In the genomic region with DNA sequence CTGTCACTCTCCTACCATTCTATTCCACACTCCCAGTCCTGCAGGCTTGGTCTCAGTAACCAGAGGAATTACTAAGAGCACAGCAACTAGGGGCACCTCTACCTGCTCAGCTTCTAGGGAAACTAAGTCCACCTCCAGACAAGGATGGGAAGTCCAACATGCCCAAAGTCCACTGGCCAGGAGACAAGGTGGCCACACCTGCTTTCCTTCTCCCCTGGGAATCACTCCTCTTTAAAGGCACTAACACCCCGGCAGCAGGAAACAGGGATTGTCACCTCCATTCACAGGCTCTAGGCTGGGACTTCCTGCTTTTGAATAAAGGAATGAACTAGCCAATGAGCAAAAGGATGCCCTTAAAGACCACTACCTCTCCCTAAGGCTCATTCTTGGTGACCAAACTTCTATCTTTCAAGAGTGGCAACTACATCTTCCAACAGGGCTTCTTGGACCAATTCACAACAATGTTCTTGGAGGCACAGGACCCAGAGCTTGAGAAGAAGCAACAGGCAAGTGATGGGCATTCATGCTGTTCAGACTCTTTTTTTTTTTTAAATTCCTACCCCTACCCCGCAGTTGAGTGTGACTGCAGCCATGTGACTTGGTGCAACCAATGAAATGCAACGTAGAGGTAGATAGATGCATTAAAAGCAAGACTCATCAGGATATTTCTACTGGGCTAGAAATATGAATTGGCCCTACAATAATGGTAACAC, we compare ENCODE assay signal across 11 mouse cellular contexts. TPM values are rescaled to one million over a fixed set of nuclear protein-coding genes. Genes with fewer than 3 reads are reported as not detected.
DNase-seq lines count a peak whose midpoint lies in the region; ATAC-seq lines count a peak whose summit lies in the region.
"Had no signal": no experiment of that assay in that cellular context is flagged by ENCODE, and none has a peak within 500 bp of the region (broad histone marks: within the 10 kb centered on the region; RNA-seq: fewer than 3 reads in every experiment).

No protein-coding gene starts in this region.

- no peak overlapping the region for H3K4me2 ChIP-seq in forebrain, embryonic 11.5 days (ENCODE audit: low read depth, low read length, severe bottlenecking)
- H3K4me2 ChIP-seq in kidney, embryonic 14.5 days (replicated peaks; ENCODE audit: low read depth, low read length) = peak overlapping the region; percentile 88

- DNase-seq in forebrain, embryonic 10.5 days (ENCODE audit: extremely low spot score, low spot score) = no peak
- no peak for DNase-seq in forebrain, embryonic 11.5 days (ENCODE audit: low spot score)
- no peak for DNase-seq in kidney, adult 8-10 months
- peak; percentile 20 for DNase-seq in testis, postnatal 10 days (ENCODE audit: low spot score)
- no peak for DNase-seq in testis, postnatal 14 days (ENCODE audit: low spot score)
- DNase-seq in cerebellum, adult 11-12 months = no peak
- DNase-seq: gastrocnemius, postnatal 14 days; layer of hippocampus, adult 9-11 months; lung, adult 2 months had no signal

- H3K4me1 ChIP-seq in forebrain, embryonic 10.5 days = peaks cover 72% of the 10 kb centered on the region
- H3K4me1 ChIP-seq in forebrain, embryonic 11.5 days (replicated peaks; ENCODE audit: control insufficient read depth, insufficient read depth, low read length) = peaks cover 37% of the 10 kb centered on the region
- H3K4me1 ChIP-seq in kidney, embryonic 14.5 days (ENCODE audit: control insufficient read depth, insufficient read depth, low read length) = peaks cover 54% of the 10 kb centered on the region

- H3K9me3 ChIP-seq in forebrain, embryonic 10.5 days = no peaks in the 10 kb centered on the region
- H3K9me3 ChIP-seq in forebrain, embryonic 11.5 days (ENCODE audit: control insufficient read depth, low read length) = no peaks in the 10 kb centered on the region
- no peaks in the 10 kb centered on the region for H3K9me3 ChIP-seq in kidney, embryonic 14.5 days (ENCODE audit: control insufficient read depth, low read length)

- no peak overlapping the region for H3K9ac ChIP-seq in forebrain, embryonic 11.5 days (ENCODE audit: low read length)
- H3K9ac ChIP-seq in kidney, embryonic 14.5 days (ENCODE audit: low read depth, low read length) = no peak overlapping the region

- H3K36me3 ChIP-seq in forebrain, embryonic 10.5 days (replicated peaks) = 0 out of 2 replicates have a peak, but pooled peaks cover 7% of the 10 kb centered on the region
- no peaks in the 10 kb centered on the region for H3K36me3 ChIP-seq in forebrain, embryonic 11.5 days (ENCODE audit: control insufficient read depth, insufficient read depth, low read length)
- H3K36me3 ChIP-seq in kidney, embryonic 14.5 days (ENCODE audit: control insufficient read depth, insufficient read depth, low read length) = no peaks in the 10 kb centered on the region

- WGBS in forebrain, embryonic 10.5 days = 81% methylated on average over 3 of the region's 3 CpGs
- 82% methylated on average over 3 of the region's 3 CpGs for WGBS in forebrain, embryonic 11.5 days
- WGBS in kidney, embryonic 14.5 days = 69% methylated on average over 3 of the region's 3 CpGs

- H3K4me3 ChIP-seq in forebrain, embryonic 10.5 days = peak overlapping the region; percentile 88; the same call in 1 of the 2 replicates
- no peak overlapping the region for H3K4me3 ChIP-seq in forebrain, embryonic 11.5 days (ENCODE audit: low read depth, low read length)
- H3K4me3 ChIP-seq in kidney, embryonic 14.5 days (ENCODE audit: low read length) = peak overlapping the region; percentile 90; the same call in 1 of the 2 replicates

- peak overlapping the region; percentile 65; the same call in 1 of the 2 replicates for H3K27ac ChIP-seq in forebrain, embryonic 10.5 days
- no peak overlapping the region for H3K27ac ChIP-seq in forebrain, embryonic 11.5 days (ENCODE audit: low read depth, low read length)
- peak overlapping the region; percentile 71; the same call in 1 of the 2 replicates for H3K27ac ChIP-seq in kidney, embryonic 14.5 days (ENCODE audit: low read depth, low read length)

- no peak for ATAC-seq in forebrain, embryonic 11.5 days (replicated peaks; ENCODE audit: low FRiP score)
- ATAC-seq in kidney, embryonic 14.5 days (ENCODE audit: low FRiP score, low TSS enrichment) = no peak
- ATAC-seq in erythroid progenitor cell, adult 5-6 weeks (replicated peaks; ENCODE audit: low FRiP score, poor library complexity, severe bottlenecking) = no peak

- H3K27me3 ChIP-seq in forebrain, embryonic 10.5 days (ENCODE audit: poor library complexity, severe bottlenecking) = peaks cover 12% of the 10 kb centered on the region
- no peaks in the 10 kb centered on the region for H3K27me3 ChIP-seq in forebrain, embryonic 11.5 days (ENCODE audit: control insufficient read depth, insufficient read depth, low read length)
- no peaks in the 10 kb centered on the region for H3K27me3 ChIP-seq in kidney, embryonic 14.5 days (ENCODE audit: control insufficient read depth, insufficient read depth, low read length)

RNA-seq across cellular contexts. Expression of a gene that starts 3.0 kb away (rescaled TPM):
- 89.3 and 93.9 TPM in 2 replicates for polyA plus RNA-seq in forebrain, embryonic 10.5 days (2016; fragmentation: Nextera tagmentation; extraction: Ambion mirVana)
- 87.8 and 96.1 TPM in 2 replicates for polyA plus RNA-seq in forebrain, embryonic 11.5 days (2014; fragmentation: Nextera tagmentation; extraction: Ambion mirVana)
- 67.4 and 118 TPM in 2 replicates for polyA plus RNA-seq in kidney, embryonic 14.5 days (2014; fragmentation: Nextera tagmentation; extraction: Ambion mirVana)
- total RNA-seq in erythroid progenitor cell, adult 5-6 weeks (2015; ENCODE audit: low replicate concordance) = 8.8 and 13.3 TPM in 2 replicates
- 4.4 and 7.9 TPM in 2 replicates for total RNA-seq in erythroid progenitor cell, adult 5-6 weeks (2017; ENCODE audit: low replicate concordance)

RNA-seq across cellular contexts. Expression of a gene that starts 49.9 kb away (rescaled TPM):
- polyA plus RNA-seq in forebrain, embryonic 10.5 days (2016; fragmentation: Nextera tagmentation; extraction: Ambion mirVana) = 49.4 and 50.5 TPM in 2 replicates
- polyA plus RNA-seq in forebrain, embryonic 11.5 days (2014; fragmentation: Nextera tagmentation; extraction: Ambion mirVana) = 54.2 and 57.9 TPM in 2 replicates
- 108 and 112 TPM in 2 replicates for polyA plus RNA-seq in kidney, embryonic 14.5 days (2014; fragmentation: Nextera tagmentation; extraction: Ambion mirVana)
- 162 and 195 TPM in 2 replicates for total RNA-seq in erythroid progenitor cell, adult 5-6 weeks (2015; ENCODE audit: low replicate concordance)
- 261 and 301 TPM in 2 replicates for total RNA-seq in erythroid progenitor cell, adult 5-6 weeks (2017; ENCODE audit: low replicate concordance)
